Mouse (Mus musculus): ENCODE measurements around the gene Mrpl17. TPM values are rescaled to one million over a fixed set of nuclear protein-coding genes. Genes with fewer than 3 reads are reported as not detected.

The Mrpl17 gene
- total and polyA plus RNA-seq, 2 experiments from 2014 or later = 18.6 to 173 TPM

- Histone ChIP-seq H3K4me3 (ENCODE audit: low read depth, low read length) (no peak overlapping the region), H3K27ac (ENCODE audit: low read depth, low read length) (no peak overlapping the region), H3K27me3 (ENCODE audit: insufficient read depth, low read length) (no peaks in the 10 kb centered on the region), H3K4me2 (ENCODE audit: low read depth, low read length, poor library complexity, severe bottlenecking) (no peak overlapping the region), H3K36me3 (ENCODE audit: insufficient read depth, low read length) (peaks cover 4% of the 10 kb centered on the region; the same call in 1 of the 2 replicates), H3K9ac (replicated peaks; ENCODE audit: low read length, poor library complexity, severe bottlenecking) (no peak overlapping the region), H3K9me3 (ENCODE audit: low read length) (no peaks in the 10 kb centered on the region), H3K4me1 (ENCODE audit: insufficient read depth, low read length) (peaks cover 6% of the 10 kb centered on the region)
- WGBS = 78% methylated on average over 5 of the region's 5 CpGs
- no peak for ATAC-seq (ENCODE audit: low FRiP score)
- no peak for TF ChIP-seq CTCF (IDR thresholded peaks at IDR 0.05)
- no peak for DNase-seq (ENCODE audit: low spot score)
These were observed 4.8 kb downstream of the Mrpl17 start for GRCm38 (mm10) chr7:105806125-105806524.

GRCm38 (mm10) chr7:105803428-105803827 is 7.5 kb downstream of the Mrpl17 start:
- Histone ChIP-seq H3K27ac (ENCODE audit: low read depth, low read length) (no peak overlapping the region), H3K4me1 (ENCODE audit: insufficient read depth, low read length) (no peaks in the 10 kb centered on the region), H3K9ac (replicated peaks; ENCODE audit: low read length, poor library complexity, severe bottlenecking) (no peak overlapping the region), H3K9me3 (ENCODE audit: low read length) (no peaks in the 10 kb centered on the region), H3K4me3 (ENCODE audit: low read depth, low read length) (no peak overlapping the region), H3K4me2 (ENCODE audit: low read depth, low read length, poor library complexity, severe bottlenecking) (no peak overlapping the region), H3K36me3 (ENCODE audit: insufficient read depth, low read length) (no peaks in the 10 kb centered on the region), H3K27me3 (ENCODE audit: insufficient read depth, low read length) (no peaks in the 10 kb centered on the region)
- DNase-seq (ENCODE audit: low spot score) = no peak
- TF ChIP-seq CTCF (IDR thresholded peaks at IDR 0.05) = no peak
- ATAC-seq (ENCODE audit: low FRiP score) = no peak

DNA sequence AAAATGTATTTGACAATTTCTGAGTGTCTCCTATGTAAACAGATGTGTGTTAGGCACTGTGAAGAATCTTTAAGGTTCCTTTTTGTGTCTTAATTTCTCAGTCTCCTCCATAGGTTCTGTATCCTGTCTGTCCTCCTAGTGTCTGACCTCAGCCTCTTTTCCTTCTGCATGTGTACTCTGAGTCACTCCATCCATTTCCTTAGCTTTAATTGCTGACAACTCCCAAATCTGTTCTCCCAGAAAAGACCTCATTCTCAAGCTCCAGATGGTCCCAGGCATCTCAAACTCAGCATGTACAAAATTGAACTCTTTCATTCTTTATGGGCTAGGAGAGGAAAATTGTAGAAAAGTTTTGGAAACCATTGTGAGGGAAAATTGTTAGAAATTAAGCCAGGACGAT is 8.1 kb downstream of the Mrpl17 start:
- Histone ChIP-seq H3K9me3 (ENCODE audit: low read length) (no peaks in the 10 kb centered on the region), H3K9ac (replicated peaks; ENCODE audit: low read length, poor library complexity, severe bottlenecking) (no peak overlapping the region), H3K27me3 (ENCODE audit: insufficient read depth, low read length) (no peaks in the 10 kb centered on the region), H3K36me3 (ENCODE audit: insufficient read depth, low read length) (no peaks in the 10 kb centered on the region), H3K4me1 (ENCODE audit: insufficient read depth, low read length) (no peaks in the 10 kb centered on the region), H3K4me3 (ENCODE audit: low read depth, low read length) (no peak overlapping the region), H3K4me2 (ENCODE audit: low read depth, low read length, poor library complexity, severe bottlenecking) (no peak overlapping the region), H3K27ac (ENCODE audit: low read depth, low read length) (no peak overlapping the region)
- 43% methylated on average over 1 of the region's 1 CpGs for WGBS
- TF ChIP-seq CTCF (IDR thresholded peaks at IDR 0.05) = no peak
- no peak for ATAC-seq (ENCODE audit: low FRiP score)
- no peak for DNase-seq (ENCODE audit: low spot score)

DNA sequence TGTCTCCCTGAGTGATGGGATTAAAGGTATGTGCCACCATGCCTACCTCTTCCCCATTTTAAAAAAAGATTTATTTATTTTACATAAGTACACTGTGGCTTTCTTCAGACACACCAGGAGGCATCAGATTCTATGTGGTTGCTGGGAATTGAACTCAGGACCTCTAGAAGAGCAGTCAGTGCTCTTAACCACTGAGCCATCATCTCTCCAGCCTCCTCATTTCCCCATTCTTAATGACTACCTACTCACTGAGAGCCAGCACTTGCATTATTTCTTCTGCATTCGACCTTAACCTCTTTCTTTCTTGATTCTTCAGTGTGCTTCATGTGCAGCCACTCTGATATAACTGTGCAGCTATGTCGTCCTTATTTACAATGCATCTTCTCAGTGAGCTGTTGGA is 8.6 kb downstream of the Mrpl17 start:
- Histone ChIP-seq H3K4me3 (ENCODE audit: low read depth, low read length) (no peak overlapping the region), H3K27ac (ENCODE audit: low read depth, low read length) (no peak overlapping the region), H3K27me3 (ENCODE audit: insufficient read depth, low read length) (no peaks in the 10 kb centered on the region), H3K4me2 (ENCODE audit: low read depth, low read length, poor library complexity, severe bottlenecking) (no peak overlapping the region), H3K36me3 (ENCODE audit: insufficient read depth, low read length) (no peaks in the 10 kb centered on the region), H3K9me3 (ENCODE audit: low read length) (no peaks in the 10 kb centered on the region), H3K4me1 (ENCODE audit: insufficient read depth, low read length) (no peaks in the 10 kb centered on the region), H3K9ac (replicated peaks; ENCODE audit: low read length, poor library complexity, severe bottlenecking) (no peak overlapping the region)
- no peak for TF ChIP-seq CTCF (IDR thresholded peaks at IDR 0.05)
- DNase-seq (ENCODE audit: low spot score) = no peak
- 53% methylated on average over 2 of the region's 2 CpGs for WGBS
- no peak for ATAC-seq (ENCODE audit: low FRiP score)

- no peak for TF ChIP-seq CTCF (IDR thresholded peaks at IDR 0.05)
- Histone ChIP-seq H3K9me3 (ENCODE audit: low read length) (no peaks in the 10 kb centered on the region), H3K27me3 (ENCODE audit: insufficient read depth, low read length) (no peaks in the 10 kb centered on the region), H3K9ac (replicated peaks; ENCODE audit: low read length, poor library complexity, severe bottlenecking) (no peak overlapping the region), H3K4me1 (ENCODE audit: insufficient read depth, low read length) (no peaks in the 10 kb centered on the region), H3K4me3 (ENCODE audit: low read depth, low read length) (no peak overlapping the region), H3K27ac (ENCODE audit: low read depth, low read length) (no peak overlapping the region), H3K36me3 (ENCODE audit: insufficient read depth, low read length) (no peaks in the 10 kb centered on the region), H3K4me2 (ENCODE audit: low read depth, low read length, poor library complexity, severe bottlenecking) (no peak overlapping the region)
- 92% methylated on average over 3 of the region's 3 CpGs for WGBS
- ATAC-seq (ENCODE audit: low FRiP score) (no peak), DNase-seq (ENCODE audit: low spot score) (no peak)
These were observed 13.9 kb downstream of the Mrpl17 start for GRCm38 (mm10) chr7:105796972-105797371.

DNA sequence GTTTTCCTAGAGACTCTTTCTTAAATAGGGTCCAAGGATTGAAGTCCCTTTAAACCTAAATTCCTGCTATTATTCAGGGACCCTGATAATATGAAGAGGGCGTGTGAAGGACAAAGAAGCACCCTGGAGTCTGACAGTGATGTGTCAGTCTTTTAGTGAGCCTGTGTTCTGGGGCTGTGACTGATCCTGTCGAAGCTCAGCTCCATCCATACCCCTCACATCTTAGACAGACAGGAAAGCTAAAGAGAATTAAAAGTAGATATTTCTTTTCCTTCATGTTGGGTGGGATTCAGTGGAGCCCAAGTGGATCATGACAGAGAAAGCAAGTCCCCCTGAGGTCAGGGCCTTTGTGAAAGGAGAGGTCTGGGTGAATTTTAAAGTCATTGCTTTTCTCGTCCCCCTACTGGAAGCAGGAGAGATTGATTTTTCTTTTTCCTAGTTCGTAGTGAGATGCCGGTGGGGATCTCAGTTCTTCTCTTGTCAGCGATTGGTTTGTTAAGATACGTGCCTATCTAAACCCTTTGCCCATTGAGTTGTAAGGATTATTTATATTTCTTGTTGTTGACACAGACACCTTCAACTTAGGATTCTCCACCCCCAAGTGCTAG is 15.0 kb downstream of the Mrpl17 start:
- Histone ChIP-seq H3K4me3 (ENCODE audit: low read depth, low read length) (no peak overlapping the region), H3K27me3 (ENCODE audit: insufficient read depth, low read length) (no peaks in the 10 kb centered on the region), H3K36me3 (ENCODE audit: insufficient read depth, low read length) (no peaks in the 10 kb centered on the region), H3K9me3 (ENCODE audit: low read length) (no peaks in the 10 kb centered on the region), H3K27ac (ENCODE audit: low read depth, low read length) (no peak overlapping the region), H3K4me2 (ENCODE audit: low read depth, low read length, poor library complexity, severe bottlenecking) (no peak overlapping the region), H3K4me1 (ENCODE audit: insufficient read depth, low read length) (no peaks in the 10 kb centered on the region), H3K9ac (replicated peaks; ENCODE audit: low read length, poor library complexity, severe bottlenecking) (no peak overlapping the region)
- ATAC-seq (ENCODE audit: low FRiP score) = 0 out of 2 replicates have a peak, but pooled peaks have one; percentile 23
- 14% methylated on average over 7 of the region's 7 CpGs for WGBS
- DNase-seq (ENCODE audit: low spot score) = no peak
- TF ChIP-seq CTCF (IDR thresholded peaks at IDR 0.05) = peak; percentile 65

All from midbrain, postnatal 0 days (tissue).